Mouse (Mus musculus) MEL-GATA-1-ER (cell line): ENCODE measurements around the gene Ube2g2.
"Not testable (repeated sequence)": the region's sequence is repeated elsewhere in the genome, so short reads cannot be mapped to it uniquely, and the experiment has no call there.

Source experiments
- DNase-seq: peaks from one replicate; pipeline ENCODE4 v3.0.0-alpha.2; 2012; ENCODE audit warnings: low read depth; ENCODE audit errors: extremely low read depth

Ube2g2 gene

DNA sequence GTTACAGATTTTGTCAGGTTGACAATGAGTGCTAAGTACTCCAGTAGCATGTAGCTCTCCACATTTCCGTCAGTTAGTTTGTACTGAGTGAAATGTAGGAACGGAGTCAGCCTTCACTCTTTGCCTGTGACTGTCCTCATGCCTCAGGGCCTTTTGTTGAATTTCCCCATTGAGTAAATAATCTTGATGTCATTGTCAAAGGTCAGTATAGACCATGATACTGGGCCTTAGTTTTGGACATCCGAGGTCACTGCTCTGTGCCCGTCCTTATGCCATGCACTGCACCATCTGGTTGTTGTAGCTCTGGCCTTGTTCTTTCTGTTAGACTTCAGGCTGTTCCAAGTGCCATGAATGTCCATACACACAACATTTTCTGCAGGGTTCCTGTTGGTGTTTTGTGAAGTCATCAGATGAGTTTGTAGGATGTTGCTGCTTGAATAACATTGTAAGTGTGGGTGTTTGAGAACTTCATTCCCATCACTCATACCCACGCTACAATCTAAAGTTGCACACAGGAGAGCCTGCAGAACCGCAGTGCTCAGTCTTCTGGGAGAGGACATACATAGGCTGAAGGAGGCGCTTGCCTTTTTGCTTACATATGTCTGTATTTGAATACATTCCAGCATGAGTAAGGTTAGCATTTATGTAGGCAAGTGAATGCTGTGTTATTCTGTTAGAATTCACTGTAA is 14.3 kb downstream of the Ube2g2 start:
- no peak for DNase-seq

DNA sequence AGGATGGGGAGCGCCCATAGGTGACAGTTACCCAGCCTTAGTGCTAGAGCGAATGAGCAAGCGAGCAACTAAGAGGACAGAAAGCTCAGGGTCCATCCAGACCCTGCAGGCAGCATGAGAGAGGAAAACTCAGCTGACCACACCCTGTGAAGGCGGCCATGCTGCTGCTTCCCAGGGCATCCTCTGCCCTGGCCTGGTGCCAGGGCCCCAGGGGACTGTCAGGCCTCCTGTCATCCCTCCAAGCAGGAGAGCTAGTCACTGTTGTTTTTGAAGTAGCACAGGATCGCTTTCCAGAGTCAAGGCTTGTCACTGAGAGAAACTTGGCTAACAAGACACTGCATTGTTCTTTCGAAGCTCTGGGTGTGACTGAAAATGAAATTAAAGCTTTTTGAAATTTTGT is 16.9 kb downstream of the Ube2g2 start:
- DNase-seq: no peak

GRCm38 (mm10) chr10:77643160-77643559 is 21.1 kb downstream of the Ube2g2 start:
- no peak for DNase-seq

GRCm38 (mm10) chr10:77645571-77645970 is 23.5 kb downstream of the Ube2g2 start:
- no peak for DNase-seq

GRCm38 (mm10) chr10:77647461-77647860 is 25.4 kb downstream of the Ube2g2 start:
- no peak for DNase-seq

DNA sequence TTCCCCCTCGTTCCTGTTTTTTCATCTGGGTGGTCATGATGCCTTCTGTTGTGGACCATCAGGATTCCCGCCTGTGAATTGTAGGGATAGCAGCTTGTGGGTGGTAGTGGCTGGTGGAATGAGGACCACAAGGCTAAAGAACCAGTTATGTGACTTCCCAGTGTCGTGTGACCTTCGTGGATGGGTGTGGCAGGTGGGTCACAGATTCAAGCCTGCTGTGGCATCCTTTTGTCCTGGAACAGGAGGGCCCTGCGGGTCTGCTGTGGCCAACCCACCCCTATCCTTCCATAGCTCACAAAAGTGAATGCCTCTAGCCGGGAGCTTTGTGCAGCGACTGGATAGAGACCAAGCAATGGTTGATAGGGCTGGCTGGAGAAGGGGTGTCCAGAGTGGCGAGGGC is 25.8 kb downstream of the Ube2g2 start:
- no peak for DNase-seq

GRCm38 (mm10) chr10:77652046-77652445 is 30.0 kb downstream of the Ube2g2 start:
- DNase-seq: no peak

GRCm38 (mm10) chr10:77658286-77658994 is 36.4 kb downstream of the Ube2g2 start:
- no peak for DNase-seq

DNA sequence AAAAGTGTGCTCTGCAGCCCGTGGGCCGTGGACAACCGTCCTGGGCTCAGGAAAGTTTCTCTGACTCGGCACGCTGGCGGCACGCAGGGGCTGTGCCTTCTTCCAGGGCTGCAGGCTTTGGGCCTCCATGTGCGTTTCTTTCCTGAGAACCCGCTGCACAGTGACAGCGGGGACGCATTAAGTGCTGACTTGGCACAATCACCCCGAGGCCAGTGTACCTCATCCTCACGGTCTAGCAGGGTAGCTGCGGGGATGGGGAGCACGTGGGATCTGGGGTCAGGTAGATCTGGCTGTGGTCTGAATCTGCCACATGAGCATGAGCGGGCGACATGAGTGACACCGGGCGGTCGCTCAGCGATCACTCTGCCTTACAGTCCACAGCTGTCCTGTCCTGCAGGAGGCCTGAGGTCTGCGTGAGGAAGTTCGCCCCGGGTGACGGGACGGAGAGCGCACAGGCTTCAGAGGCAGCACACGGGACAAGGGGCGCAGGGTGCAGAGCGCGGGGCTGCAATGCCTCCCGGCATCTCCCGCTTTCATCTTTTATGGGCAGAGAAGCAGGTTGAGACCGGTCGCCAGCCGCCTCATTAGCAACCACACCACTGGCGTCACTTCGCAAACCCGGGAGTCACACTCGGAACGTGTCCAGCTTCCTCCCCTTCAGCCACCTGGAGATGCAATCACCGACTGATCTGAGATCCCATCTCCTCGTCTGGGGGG is 42.0 kb downstream of the Ube2g2 start:
- DNase-seq: no peak

DNA sequence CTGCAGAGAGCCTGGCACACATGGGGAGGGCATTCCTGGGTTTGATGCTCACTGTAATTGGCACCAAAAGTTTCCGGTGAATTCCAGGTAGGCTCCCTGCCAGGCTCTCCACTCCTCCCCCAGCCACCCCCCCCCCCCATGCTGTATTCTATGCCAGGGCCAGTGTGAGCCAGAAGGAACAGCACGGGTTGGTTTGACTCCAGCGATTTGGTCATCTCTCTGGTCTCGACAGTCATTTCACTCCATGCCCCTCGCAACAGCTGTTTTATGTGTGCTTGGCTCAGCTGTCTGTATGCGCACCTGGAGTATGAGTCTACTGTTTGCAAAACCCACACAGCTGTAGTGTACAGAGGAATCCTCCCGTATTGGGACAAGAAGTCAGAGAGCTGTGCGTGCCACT is 44.3 kb downstream of the Ube2g2 start:
- DNase-seq: no peak

DNA sequence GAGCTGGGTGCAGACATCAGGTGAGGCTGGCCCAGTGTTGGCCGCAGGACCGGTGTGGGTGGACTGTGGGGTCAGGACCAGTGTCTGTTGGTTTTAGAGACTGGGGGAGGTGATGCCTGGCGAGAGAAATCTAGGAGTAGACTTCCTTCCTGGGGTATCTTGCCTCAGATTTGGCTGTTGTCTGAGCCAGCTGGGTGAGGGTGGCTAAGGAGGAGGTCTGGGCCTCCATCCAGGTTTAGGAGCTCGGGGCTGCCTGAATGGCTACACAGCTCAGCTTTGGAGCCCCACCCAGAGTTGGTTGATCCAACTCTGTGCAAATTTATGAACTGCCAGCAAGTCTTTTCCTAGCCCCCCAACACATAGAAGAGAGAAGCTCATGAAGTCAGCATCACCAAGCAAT is 45.3 kb downstream of the Ube2g2 start:
- DNase-seq: no peak

DNA sequence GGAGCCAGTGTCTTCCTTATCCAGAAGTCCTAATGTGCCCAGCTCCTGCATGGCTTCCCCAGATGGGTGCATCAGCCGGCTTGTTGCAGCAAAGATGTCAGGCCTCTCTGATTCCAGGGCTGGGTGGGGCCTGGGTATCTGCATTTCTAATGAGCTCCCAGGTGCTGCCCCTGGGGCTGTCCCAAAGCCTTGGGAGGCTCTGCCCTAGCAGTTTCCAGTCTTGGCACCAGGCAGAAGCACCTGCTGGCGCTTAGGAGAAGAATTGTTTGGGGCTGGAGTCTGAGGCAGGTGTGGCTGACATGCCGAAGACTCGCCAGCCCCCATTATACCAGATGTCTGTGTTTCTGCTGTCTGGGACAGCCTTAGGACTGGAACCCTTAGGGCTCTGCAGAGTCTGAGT is 48.6 kb downstream of the Ube2g2 start:
- no peak for DNase-seq

DNA sequence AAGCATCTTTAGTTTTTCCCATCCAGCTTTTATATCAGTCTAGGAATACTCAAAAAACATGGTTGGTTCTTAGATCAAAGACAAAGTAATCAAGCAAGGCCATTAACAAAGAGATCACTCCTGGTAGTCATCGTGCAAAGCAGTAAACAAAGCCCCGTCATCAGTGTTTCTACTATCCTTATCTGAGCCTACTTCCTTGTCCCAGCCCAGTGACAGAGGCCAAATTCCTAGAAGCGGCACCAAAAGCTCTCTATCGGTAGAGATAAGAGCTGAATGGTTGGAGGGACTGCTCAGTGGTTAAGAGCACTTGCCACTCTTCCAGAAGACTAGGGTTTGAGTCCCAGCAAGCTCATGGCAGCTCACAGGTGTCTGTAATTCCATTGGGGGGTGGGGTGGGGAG is 49.4 kb downstream of the Ube2g2 start:
- peak; percentile 86 for DNase-seq

- DNase-seq: no peak
Measured at GRCm38 (mm10) chr10:77673765-77674164, 51.7 kb downstream of the Ube2g2 start.

- DNase-seq: no peak
Measured at GRCm38 (mm10) chr10:77677562-77677961, 55.5 kb downstream of the Ube2g2 start.

DNA sequence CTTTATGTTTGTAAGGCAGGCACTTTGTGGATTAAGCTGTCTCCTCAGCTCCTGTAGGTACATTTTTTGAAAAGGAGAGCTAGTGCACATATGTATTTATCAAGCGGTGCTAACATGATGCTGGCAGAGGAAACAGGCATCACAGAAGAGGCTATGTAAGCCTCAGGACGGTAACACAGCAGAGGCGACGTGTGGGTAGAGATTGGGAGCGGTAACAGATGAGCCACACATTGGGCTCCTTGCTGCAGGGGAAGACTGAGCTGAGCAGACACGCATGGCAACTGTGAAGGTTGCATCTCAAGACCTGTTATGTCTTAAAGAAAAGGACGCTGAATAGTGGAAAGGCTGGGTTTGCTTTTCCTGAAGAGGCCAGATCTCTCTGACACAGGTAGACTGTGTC is 60.9 kb downstream of the Ube2g2 start:
- DNase-seq: no peak

- DNase-seq: no peak
Measured at GRCm38 (mm10) chr10:77684181-77684580, 62.1 kb downstream of the Ube2g2 start.

- DNase-seq: no peak
Measured at GRCm38 (mm10) chr10:77685895-77686664, 64.0 kb downstream of the Ube2g2 start, which contains the start of gene Tspear. TSS of gene Tspear (plus strand) at chr10:77686569.

- DNase-seq: no peak
Measured at GRCm38 (mm10) chr10:77687021-77687420, 64.9 kb downstream of the Ube2g2 start.

DNA sequence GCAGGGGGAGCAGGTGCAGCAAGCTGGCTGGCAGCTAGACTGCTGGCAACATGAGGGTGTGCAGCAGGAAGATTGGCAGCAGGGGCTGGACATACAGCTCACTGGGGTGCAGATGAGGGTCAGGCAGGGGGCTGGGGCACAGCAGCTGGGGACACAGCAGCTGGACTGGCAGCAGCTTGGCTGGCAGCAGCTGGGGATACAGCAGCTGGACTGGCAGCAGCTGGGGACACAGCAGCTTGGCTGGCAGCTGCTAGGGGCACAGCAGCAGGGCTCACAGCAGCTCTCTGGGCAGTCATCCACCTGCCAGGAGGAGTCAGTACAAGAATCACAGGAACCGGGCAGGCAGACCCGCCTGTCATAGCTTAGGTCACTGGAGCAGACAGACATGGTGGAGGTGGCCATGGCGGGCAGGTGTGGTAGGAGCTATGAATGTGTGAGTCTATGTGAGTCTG is 68.3 kb downstream of the Ube2g2 start, which contains the start of gene Gm19402:
Gene Gm19402, minus strand, starts transcription at position 402 of the 452 bp plus-strand sequence.
- not testable (repeated sequence) for DNase-seq
